Mouse (Mus musculus): ENCODE measurements around the gene Antxr1.

DNA sequence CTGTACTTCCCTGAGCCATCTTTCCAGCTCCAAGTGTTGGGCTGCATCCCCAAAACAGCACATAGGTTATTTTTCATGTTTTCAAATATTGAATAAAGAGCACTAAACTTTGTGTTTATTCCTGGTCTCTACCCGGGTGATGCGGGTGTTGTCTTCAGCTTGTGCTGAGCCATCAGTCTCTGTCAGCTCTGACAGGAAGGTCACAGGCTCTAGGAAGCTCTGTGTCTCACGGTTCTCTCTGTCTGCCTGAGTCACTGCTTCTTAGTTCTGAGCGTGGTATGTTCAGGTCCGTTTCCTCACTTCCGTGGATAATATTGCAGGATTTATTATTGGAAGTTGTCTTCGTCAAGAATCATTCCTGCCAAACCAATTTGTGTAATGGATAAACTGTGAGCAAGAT is 213.7 kb downstream of the Antxr1 start:
- TF ChIP-seq CTCF (IDR thresholded peaks at IDR 0.05; ENCODE audit: borderline replicate concordance, insufficient read depth, low read depth, low read length), result no peak
- TF ChIP-seq POLR2A (IDR thresholded peaks at IDR 0.05; ENCODE audit: borderline replicate concordance, insufficient read depth, low read length), result no peak

Measured in cerebellum, adult 2 months (tissue).